Mouse (Mus musculus) embryonic facial prominence, embryonic 14.5 days (tissue): ENCODE data around the gene C1qtnf9. TPM values are rescaled to one million over a fixed set of nuclear protein-coding genes. Genes with fewer than 3 reads are reported as not detected.

Source experiments
- ATAC-seq: fragments of 200-750 bp; cut with Nextera tagmentation; 2 replicates; pipeline ENCODE4 v1.8.0; 2017; ENCODE audit warnings: low read depth, moderate number of reproducible peaks, moderate TSS enrichment
- DNase-seq: peaks from one replicate; pipeline ENCODE4 v3.0.0-alpha.2; 2015; ENCODE audit warnings: low spot score
- H3K27ac ChIP-seq: fragments of 300-500 bp; sonication (generic); replicated peaks from 2 replicates; pipeline ENCODE4 v1.5.1; 2014; ENCODE audit warnings: low read depth, mild to moderate bottlenecking, low read length, moderate library complexity
- H3K27me3 ChIP-seq: fragments of 300-500 bp; sonication (generic); replicated peaks from 2 replicates; pipeline ENCODE4 v1.6.1; 2014; ENCODE audit warnings: low read length; ENCODE audit not compliant: control insufficient read depth, insufficient read depth
- H3K36me3 ChIP-seq: fragments of 300-500 bp; sonication (generic); 2 replicates; pipeline ENCODE4 v1.6.1; 2014; ENCODE audit warnings: low read length, mixed read lengths; ENCODE audit not compliant: control insufficient read depth, insufficient read depth
- H3K4me1 ChIP-seq: fragments of 300-500 bp; sonication (generic); 2 replicates; pipeline ENCODE4 v1.6.1; 2014; ENCODE audit warnings: antibody characterized with exemption, low read length; ENCODE audit not compliant: control insufficient read depth, insufficient read depth
- H3K4me2 ChIP-seq: fragments of 300-500 bp; sonication (generic); 2 replicates; pipeline ENCODE4 v1.6.1; 2014; ENCODE audit warnings: low read depth, mild to moderate bottlenecking, low read length, moderate library complexity, mixed read lengths
- H3K4me3 ChIP-seq: fragments of 300-500 bp; sonication (generic); 2 replicates; pipeline ENCODE4 v1.5.1; 2014; ENCODE audit warnings: low read depth, mild to moderate bottlenecking, low read length
- H3K9ac ChIP-seq: fragments of 300-500 bp; sonication (generic); 2 replicates; pipeline ENCODE4 v1.6.1; 2014; ENCODE audit warnings: low read depth, mild to moderate bottlenecking, low read length, moderate library complexity, mixed read lengths
- H3K9me3 ChIP-seq: fragments of 300-500 bp; sonication (generic); 2 replicates; pipeline ENCODE4 v1.6.1; 2016; ENCODE audit warnings: low read length; ENCODE audit not compliant: control insufficient read depth
- WGBS: fragments of 180-500 bp; shearing (Covaris S2); extraction: QIAGEN DNeasy Blood & Tissue Kit; methylation state at CpG from one replicate; pipeline ENCODE4 v1.1.7; 2014; 5-methylcytosine and 5-hydroxymethylcytosine counted together
- polyA plus RNA-seq: library from polyadenylated mRNA; unstranded; fragments of >200 nt; fragmentation: Nextera tagmentation; extraction: Ambion mirVana; gene quantifications from 2 replicates; pipeline ENCODE4 v1.2.1, GENCODE M21; 2014

C1qtnf9 gene
- polyA plus RNA-seq, 1 experiment from 2014 or later = 1.3 TPM

DNA sequence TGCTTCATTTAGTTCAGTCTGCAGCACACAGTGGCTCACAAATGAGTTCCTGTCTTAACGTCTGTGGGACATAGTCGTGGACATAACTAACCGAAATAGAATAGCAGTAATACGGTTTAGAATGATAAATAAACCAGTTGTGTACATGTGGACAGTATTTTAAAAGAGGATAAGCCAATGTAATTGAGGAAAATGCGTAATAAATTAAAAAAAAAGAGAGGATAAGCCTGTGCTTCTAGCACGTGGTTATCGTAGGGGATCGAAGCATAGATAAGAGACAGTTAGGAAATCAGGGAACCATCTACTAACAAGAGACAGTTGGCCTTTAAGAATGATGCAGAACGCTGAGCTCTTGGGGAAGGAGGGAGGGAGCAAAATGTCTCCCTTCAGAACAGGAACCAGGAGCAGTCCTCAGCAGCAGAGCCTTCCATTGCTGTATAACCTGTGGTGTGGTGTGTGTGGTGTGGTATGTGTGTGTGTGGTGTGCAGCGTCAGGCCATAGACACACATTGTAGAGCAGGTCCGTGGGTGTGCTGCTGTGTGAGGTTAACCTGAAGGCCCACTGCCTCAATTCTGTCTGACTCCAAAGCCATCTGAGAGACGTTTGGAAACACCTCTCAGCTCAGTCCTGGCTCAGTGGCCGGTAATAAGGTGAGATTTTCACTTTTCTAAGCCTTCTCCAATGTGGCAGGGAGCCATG is 31.9 kb upstream of the C1qtnf9 start:
- H3K27me3 ChIP-seq = no peaks in the 10 kb centered on the region
- no peak overlapping the region for H3K9ac ChIP-seq
- peak overlapping the region; percentile 85 for H3K27ac ChIP-seq
- peaks cover 47% of the 10 kb centered on the region for H3K4me1 ChIP-seq
- H3K36me3 ChIP-seq = no peaks in the 10 kb centered on the region
- 55% methylated on average over 13 of the region's 13 CpGs for WGBS
- DNase-seq = no peak
- no peak for ATAC-seq
- no peak overlapping the region for H3K4me3 ChIP-seq
- H3K4me2 ChIP-seq = peak overlapping the region; percentile 39; the same call in 1 of the 2 replicates
- H3K9me3 ChIP-seq = no peaks in the 10 kb centered on the region

DNA sequence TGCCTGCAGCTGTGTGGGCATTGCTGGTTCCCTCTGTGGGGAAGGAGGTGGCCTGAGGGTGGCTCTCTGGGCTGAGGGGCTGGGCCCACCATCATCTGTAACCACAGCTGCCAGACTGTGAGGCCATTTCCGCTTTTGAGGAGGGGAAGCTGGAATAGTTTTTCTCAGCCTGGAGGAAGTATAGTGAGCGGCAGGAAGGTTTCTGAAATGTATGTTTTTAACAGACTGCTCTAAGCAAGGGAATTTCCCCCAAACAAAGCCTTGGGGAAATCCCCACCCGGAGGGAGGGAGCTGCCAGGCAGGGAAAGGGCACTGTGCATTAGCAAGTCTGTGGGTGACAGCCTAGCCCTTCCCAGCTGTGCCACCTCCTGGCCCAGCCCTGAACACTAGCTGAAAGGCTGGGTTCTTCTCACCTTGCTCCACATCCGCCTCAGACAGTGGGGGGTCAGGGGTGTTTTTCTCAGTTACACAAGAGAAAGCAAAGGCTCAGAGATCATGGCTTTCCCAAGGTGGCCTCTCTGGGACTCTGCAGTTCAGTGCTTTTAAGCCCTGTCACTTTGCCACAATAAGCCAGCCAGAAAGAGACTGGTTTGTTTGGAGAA is 31.2 kb upstream of the C1qtnf9 start:
- Histone ChIP-seq H3K27me3 (no peaks in the 10 kb centered on the region), H3K9ac (peak overlapping the region; percentile 46; the same call in 1 of the 2 replicates), H3K27ac (peak overlapping the region; percentile 85), H3K4me2 (peak overlapping the region; percentile 39), H3K4me3 (no peak overlapping the region), H3K9me3 (no peaks in the 10 kb centered on the region), H3K36me3 (no peaks in the 10 kb centered on the region), H3K4me1 (peaks cover 49% of the 10 kb centered on the region)
- DNase-seq (peak; percentile 77), ATAC-seq (peak; percentile 58)
- 5% methylated on average over 4 of the region's 4 CpGs for WGBS

DNA sequence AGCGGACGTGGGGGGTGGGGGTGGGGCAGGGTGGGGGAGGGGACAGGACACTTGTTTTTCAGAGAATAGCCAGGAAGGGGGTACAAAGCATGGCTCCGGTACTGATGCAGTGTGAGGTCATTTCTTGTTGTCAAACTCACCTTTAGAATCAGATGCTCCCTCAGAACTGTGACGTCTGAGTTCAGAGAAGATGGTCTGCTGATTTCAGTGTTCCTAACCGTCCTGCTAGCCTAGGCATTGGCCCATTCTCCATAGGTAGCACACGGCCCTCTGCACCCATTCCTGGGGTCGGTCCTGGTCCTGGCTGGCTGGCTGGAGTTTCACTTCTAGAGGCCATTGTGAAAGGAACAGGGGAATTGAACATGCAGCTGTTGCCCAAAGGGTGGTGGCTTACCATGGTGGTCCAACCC is 30.7 kb upstream of the C1qtnf9 start:
- ATAC-seq = no peak
- H3K4me2 ChIP-seq = peak overlapping the region; percentile 39
- DNase-seq = no peak
- H3K9me3 ChIP-seq = no peaks in the 10 kb centered on the region
- no peak overlapping the region for H3K4me3 ChIP-seq
- H3K27me3 ChIP-seq = no peaks in the 10 kb centered on the region
- H3K9ac ChIP-seq = no peak overlapping the region
- 30% methylated on average over 7 of the region's 7 CpGs for whole genome bisulfite sequencing
- no peaks in the 10 kb centered on the region for H3K36me3 ChIP-seq
- peak overlapping the region; percentile 85 for H3K27ac ChIP-seq
- peaks cover 49% of the 10 kb centered on the region for H3K4me1 ChIP-seq

DNA sequence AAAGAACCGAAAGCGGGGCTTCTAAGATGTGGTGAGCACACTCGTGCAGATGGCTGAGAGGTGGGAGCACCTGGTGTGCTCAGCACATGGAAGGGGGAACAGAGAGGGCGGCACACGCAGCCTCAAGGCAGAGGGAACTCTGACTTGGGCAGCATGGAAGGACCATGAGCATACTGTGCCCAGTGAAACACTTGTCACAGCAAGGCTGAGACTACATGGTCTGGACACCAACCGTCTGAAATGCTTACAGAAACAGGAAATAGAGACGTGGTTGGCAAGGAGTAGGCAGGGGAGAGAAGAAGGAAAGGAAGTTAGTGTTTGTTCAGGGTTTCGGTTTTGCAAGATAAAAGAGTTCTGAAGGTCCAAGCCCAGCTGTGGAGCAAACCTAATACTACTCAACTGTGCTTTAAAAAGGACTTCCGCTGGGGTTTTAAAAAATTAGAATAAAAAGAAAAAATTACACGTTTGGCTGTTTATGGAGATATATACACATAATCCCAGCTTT is 29.4 kb upstream of the C1qtnf9 start:
- H3K9ac ChIP-seq = no peak overlapping the region
- peak overlapping the region; percentile 85 for H3K27ac ChIP-seq

DNA sequence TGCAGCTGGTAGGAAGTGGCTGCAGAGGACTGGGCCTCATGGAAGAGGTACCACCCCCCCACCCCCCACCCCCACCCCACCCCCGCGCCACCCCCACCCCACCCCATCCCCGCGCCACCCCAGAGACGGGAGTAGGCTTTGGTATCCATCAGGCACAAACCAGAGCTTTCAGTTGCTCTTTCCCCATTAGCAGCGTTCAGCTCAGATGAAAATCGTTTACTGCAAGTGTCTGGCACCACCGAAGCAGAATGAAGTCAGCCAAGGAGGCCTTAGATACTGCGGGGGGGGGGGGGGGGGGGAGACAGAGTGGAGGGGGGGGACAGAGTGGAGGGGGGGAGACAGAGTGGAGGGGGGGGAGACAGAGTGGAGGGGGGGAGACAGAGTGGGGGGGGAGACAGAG is 28.8 kb upstream of the C1qtnf9 start:
- Histone ChIP-seq H3K27ac (peak overlapping the region; percentile 85; the same call in 1 of the 2 replicates), H3K4me3 (no peak overlapping the region), H3K9me3 (no peaks in the 10 kb centered on the region), H3K4me1 (peaks cover 33% of the 10 kb centered on the region), H3K9ac (no peak overlapping the region), H3K36me3 (no peaks in the 10 kb centered on the region), H3K4me2 (no peak overlapping the region), H3K27me3 (no peaks in the 10 kb centered on the region)
- DNase-seq (peak; percentile 45), ATAC-seq (no peak)
- 0% methylated on average over 2 of the region's 9 CpGs for WGBS

More for the DNA sequence above, 29.4 kb upstream of the C1qtnf9 start:
- Histone ChIP-seq H3K4me3 (no peak overlapping the region), H3K27me3 (no peaks in the 10 kb centered on the region), H3K4me2 (no peak overlapping the region), H3K4me1 (peaks cover 39% of the 10 kb centered on the region), H3K9me3 (no peaks in the 10 kb centered on the region), H3K36me3 (no peaks in the 10 kb centered on the region)
- DNase-seq (no peak), ATAC-seq (no peak)
- 57% methylated on average over 10 of the region's 10 CpGs for WGBS

DNA sequence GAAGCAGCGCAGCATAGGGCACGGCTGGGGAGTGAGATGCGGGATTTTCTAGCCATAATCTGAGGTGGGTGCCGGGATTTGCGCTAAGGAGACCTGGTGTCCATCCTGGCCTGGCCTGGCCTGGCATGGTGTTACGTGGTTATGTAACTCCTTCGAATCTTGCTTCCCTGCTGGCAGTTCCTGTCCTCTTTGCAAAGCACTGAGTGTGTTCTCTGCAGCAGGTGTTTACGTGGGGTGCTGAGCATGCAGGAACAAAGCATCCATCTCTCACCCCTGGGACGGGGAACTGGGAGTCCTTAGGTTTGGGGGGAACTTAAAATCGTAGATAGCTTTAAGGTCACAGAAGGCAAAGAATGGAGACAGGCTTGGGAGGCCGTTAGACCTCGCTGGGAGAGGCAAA is 28.3 kb upstream of the C1qtnf9 start:
- no peak for DNase-seq
- Histone ChIP-seq H3K9ac (peak overlapping the region; percentile 25; the same call in 1 of the 2 replicates), H3K27me3 (no peaks in the 10 kb centered on the region), H3K4me2 (no peak overlapping the region), H3K4me1 (peaks cover 32% of the 10 kb centered on the region), H3K9me3 (no peaks in the 10 kb centered on the region), H3K27ac (peak overlapping the region; percentile 63), H3K36me3 (no peaks in the 10 kb centered on the region), H3K4me3 (no peak overlapping the region)
- WGBS = 65% methylated on average over 12 of the region's 12 CpGs
- no peak for ATAC-seq

DNA sequence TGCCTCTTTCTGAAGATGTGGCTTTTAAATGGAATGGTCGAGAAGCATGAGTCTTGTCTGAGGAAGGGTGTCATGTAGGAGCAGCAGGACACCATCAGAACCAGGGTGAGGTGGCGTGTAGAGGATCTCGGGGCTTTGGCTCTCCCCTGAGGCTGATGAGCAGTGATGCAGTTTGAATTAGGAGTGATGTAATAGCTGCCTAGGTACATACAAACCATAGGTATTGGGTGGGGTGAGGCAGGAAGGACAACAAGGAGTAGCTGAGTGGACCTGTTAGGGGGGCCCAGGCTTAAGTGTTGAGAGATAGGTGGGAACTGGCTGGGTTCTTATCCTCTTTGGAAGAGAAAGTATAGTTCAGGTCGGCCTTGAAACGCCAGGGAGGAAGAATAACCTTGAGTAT is 27.4 kb upstream of the C1qtnf9 start:
- H3K4me1 ChIP-seq = peaks cover 32% of the 10 kb centered on the region
- ATAC-seq (no peak), DNase-seq (no peak)
- H3K4me3 ChIP-seq = no peak overlapping the region
- H3K27me3 ChIP-seq = no peaks in the 10 kb centered on the region
- H3K27ac ChIP-seq = peak overlapping the region; percentile 75
- no peak overlapping the region for H3K4me2 ChIP-seq
- WGBS = 79% methylated on average over 5 of the region's 5 CpGs
- H3K9ac ChIP-seq = 0 out of 2 replicates have a peak overlapping the region, but pooled peaks have one; percentile 6
- H3K9me3 ChIP-seq = no peaks in the 10 kb centered on the region
- H3K36me3 ChIP-seq = no peaks in the 10 kb centered on the region

DNA sequence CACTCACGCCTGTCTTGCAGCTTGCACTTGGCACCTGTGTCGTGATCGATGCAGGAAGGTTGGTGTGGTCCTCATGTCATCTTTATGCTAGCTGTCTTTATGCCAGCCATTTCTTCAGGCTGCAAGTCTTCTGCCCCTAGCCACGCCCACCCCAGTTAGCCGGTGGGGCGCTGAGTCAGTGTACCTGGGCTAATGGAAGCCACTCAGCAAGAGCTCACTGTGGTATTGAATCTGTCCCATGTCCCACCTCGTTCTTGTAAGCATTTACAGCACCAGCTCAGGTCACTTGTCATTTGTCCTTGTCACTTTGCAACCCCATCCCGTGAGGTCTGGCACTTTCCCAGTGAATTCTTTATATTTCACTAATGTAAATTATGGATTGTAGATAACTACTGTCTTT is 26.9 kb upstream of the C1qtnf9 start:
- WGBS = 63% methylated on average over 8 of the region's 8 CpGs

More for the DNA sequence above, 26.9 kb upstream of the C1qtnf9 start:
- no peak for ATAC-seq
- H3K9me3 ChIP-seq = no peaks in the 10 kb centered on the region
- H3K27ac ChIP-seq = peak overlapping the region; percentile 75
- no peak overlapping the region for H3K4me2 ChIP-seq
- no peak overlapping the region for H3K4me3 ChIP-seq
- no peak for DNase-seq
- H3K36me3 ChIP-seq = no peaks in the 10 kb centered on the region
- H3K27me3 ChIP-seq = no peaks in the 10 kb centered on the region
- no peak overlapping the region for H3K9ac ChIP-seq
- H3K4me1 ChIP-seq = peaks cover 31% of the 10 kb centered on the region
